Mouse (Mus musculus): ENCODE data around the gene Fgl2. TPM values are rescaled to one million over a fixed set of nuclear protein-coding genes. Genes with fewer than 3 reads are reported as not detected.

Gene Fgl2
- polyA plus RNA-seq, 1 experiment from 2014 or later: 5.8 TPM

GRCm38 (mm10) chr5:21367514-21367913 lies 4.9 kb upstream of the Fgl2 start:
- WGBS: 36% methylated on average over 2 of the region's 2 CpGs
- no peaks in the 10 kb centered on the region for H3K9me3 ChIP-seq
- H3K27ac ChIP-seq: no peak overlapping the region
- H3K4me1 ChIP-seq: 0 out of 2 replicates have a peak, but pooled peaks cover under 1% of the 10 kb centered on the region
- 0 out of 2 replicates have a peak, but pooled peaks cover under 1% of the 10 kb centered on the region for H3K27me3 ChIP-seq
- no peak overlapping the region for H3K9ac ChIP-seq
- H3K4me2 ChIP-seq: no peak overlapping the region
- ATAC-seq (ENCODE audit: borderline replicate concordance, extremely low read depth, low FRiP score, low TSS enrichment): no peak
- H3K36me3 ChIP-seq: no peaks in the 10 kb centered on the region
- H3K4me3 ChIP-seq: no peak overlapping the region

- H3K4me1 ChIP-seq: peaks cover 3% of the 10 kb centered on the region; the same call in 1 of the 2 replicates
- no peaks in the 10 kb centered on the region for H3K36me3 ChIP-seq
- H3K9me3 ChIP-seq: no peaks in the 10 kb centered on the region
- H3K4me3 ChIP-seq: no peak overlapping the region
- no peak overlapping the region for H3K4me2 ChIP-seq
- peaks cover 12% of the 10 kb centered on the region; the same call in 1 of the 2 replicates for H3K27me3 ChIP-seq
- no peak overlapping the region for H3K27ac ChIP-seq
- no peak overlapping the region for H3K9ac ChIP-seq
- ATAC-seq (ENCODE audit: borderline replicate concordance, extremely low read depth, low FRiP score, low TSS enrichment): no peak
- 92% methylated on average over 5 of the region's 5 CpGs for WGBS
Observed at GRCm38 (mm10) chr5:21370218-21370947, 2.1 kb upstream of the Fgl2 start.

- peak overlapping the region; percentile 94; the same call in 1 of the 2 replicates for H3K4me2 ChIP-seq
- peaks cover 12% of the 10 kb centered on the region; the same call in 1 of the 2 replicates for H3K27me3 ChIP-seq
- no peak overlapping the region; the same call in 1 of the 2 replicates for H3K4me3 ChIP-seq
- H3K36me3 ChIP-seq: no peaks in the 10 kb centered on the region
- H3K27ac ChIP-seq: no peak overlapping the region
- peaks cover 3% of the 10 kb centered on the region; the same call in 1 of the 2 replicates for H3K4me1 ChIP-seq
- no peaks in the 10 kb centered on the region for H3K9me3 ChIP-seq
- no peak for ATAC-seq (ENCODE audit: borderline replicate concordance, extremely low read depth, low FRiP score, low TSS enrichment)
- WGBS: 40% methylated on average over 5 of the region's 5 CpGs
- H3K9ac ChIP-seq: no peak overlapping the region
Observed at GRCm38 (mm10) chr5:21371920-21372319, 522 bp upstream of the Fgl2 start.

GRCm38 (mm10) chr5:21373180-21373518 lies 707 bp downstream of the Fgl2 start:
- no peak for ATAC-seq (ENCODE audit: borderline replicate concordance, extremely low read depth, low FRiP score, low TSS enrichment)
- H3K27ac ChIP-seq: no peak overlapping the region
- peak overlapping the region; percentile 94 for H3K4me2 ChIP-seq
- WGBS: 53% methylated on average over 7 of the region's 7 CpGs
- H3K9me3 ChIP-seq: no peaks in the 10 kb centered on the region
- peak overlapping the region; percentile 44 for H3K4me3 ChIP-seq
- peaks cover 3% of the 10 kb centered on the region; the same call in 1 of the 2 replicates for H3K4me1 ChIP-seq
- peaks cover 12% of the 10 kb centered on the region; the same call in 1 of the 2 replicates for H3K27me3 ChIP-seq
- H3K9ac ChIP-seq: no peak overlapping the region
- H3K36me3 ChIP-seq: no peaks in the 10 kb centered on the region

GRCm38 (mm10) chr5:21376935-21377334 lies 4.5 kb downstream of the Fgl2 start:
- Histone ChIP-seq H3K27me3 (peaks cover 12% of the 10 kb centered on the region; the same call in 1 of the 2 replicates), H3K4me1 (peaks cover 3% of the 10 kb centered on the region; the same call in 1 of the 2 replicates), H3K4me3 (no peak overlapping the region), H3K9me3 (no peaks in the 10 kb centered on the region), H3K27ac (no peak overlapping the region), H3K9ac (no peak overlapping the region), H3K4me2 (no peak overlapping the region), H3K36me3 (no peaks in the 10 kb centered on the region)
- 39% methylated on average over 4 of the region's 4 CpGs for whole genome bisulfite sequencing
- ATAC-seq (ENCODE audit: borderline replicate concordance, extremely low read depth, low FRiP score, low TSS enrichment): no peak

- WGBS: 25% methylated on average over 2 of the region's 2 CpGs
- Histone ChIP-seq H3K36me3 (no peaks in the 10 kb centered on the region), H3K4me2 (no peak overlapping the region), H3K4me1 (peaks cover 9% of the 10 kb centered on the region), H3K4me3 (no peak overlapping the region), H3K27ac (no peak overlapping the region), H3K9me3 (no peaks in the 10 kb centered on the region), H3K27me3 (peaks cover 2% of the 10 kb centered on the region; the same call in 1 of the 2 replicates), H3K9ac (no peak overlapping the region)
- ATAC-seq (ENCODE audit: borderline replicate concordance, extremely low read depth, low FRiP score, low TSS enrichment): no peak
Observed at GRCm38 (mm10) chr5:21378397-21378796, 6.0 kb downstream of the Fgl2 start.

- WGBS: 14% methylated on average over 6 of the region's 6 CpGs
- Histone ChIP-seq H3K36me3 (no peaks in the 10 kb centered on the region), H3K9me3 (no peaks in the 10 kb centered on the region), H3K27ac (no peak overlapping the region), H3K4me3 (no peak overlapping the region), H3K4me2 (no peak overlapping the region), H3K4me1 (peaks cover 14% of the 10 kb centered on the region), H3K27me3 (no peaks in the 10 kb centered on the region), H3K9ac (no peak overlapping the region)
- no peak for ATAC-seq (ENCODE audit: borderline replicate concordance, extremely low read depth, low FRiP score, low TSS enrichment)
Observed at GRCm38 (mm10) chr5:21381986-21382385, 9.5 kb downstream of the Fgl2 start.

- Histone ChIP-seq H3K9me3 (no peaks in the 10 kb centered on the region), H3K4me3 (no peak overlapping the region), H3K27ac (no peak overlapping the region), H3K9ac (no peak overlapping the region), H3K27me3 (no peaks in the 10 kb centered on the region), H3K4me1 (peaks cover 14% of the 10 kb centered on the region), H3K36me3 (no peaks in the 10 kb centered on the region), H3K4me2 (no peak overlapping the region)
- 31% methylated on average over 6 of the region's 6 CpGs for WGBS
- no peak for ATAC-seq (ENCODE audit: borderline replicate concordance, extremely low read depth, low FRiP score, low TSS enrichment)
Observed at GRCm38 (mm10) chr5:21382678-21383077, 10.2 kb downstream of the Fgl2 start.

- no peaks in the 10 kb centered on the region for H3K27me3 ChIP-seq
- H3K36me3 ChIP-seq: no peaks in the 10 kb centered on the region
- no peak overlapping the region for H3K4me2 ChIP-seq
- no peak for ATAC-seq (ENCODE audit: borderline replicate concordance, extremely low read depth, low FRiP score, low TSS enrichment)
- H3K9me3 ChIP-seq: no peaks in the 10 kb centered on the region
- H3K27ac ChIP-seq: 0 out of 2 replicates have a peak overlapping the region, but pooled peaks have one; percentile 13
- no peak overlapping the region for H3K9ac ChIP-seq
- H3K4me1 ChIP-seq: peaks cover 14% of the 10 kb centered on the region
- 26% methylated on average over 14 of the region's 14 CpGs for WGBS
- H3K4me3 ChIP-seq: no peak overlapping the region
Observed at GRCm38 (mm10) chr5:21383392-21384251, 11.2 kb downstream of the Fgl2 start.

- H3K27ac ChIP-seq: no peak overlapping the region
- ATAC-seq (ENCODE audit: borderline replicate concordance, extremely low read depth, low FRiP score, low TSS enrichment): no peak
- no peak overlapping the region for H3K4me3 ChIP-seq
- no peak overlapping the region for H3K4me2 ChIP-seq
- H3K27me3 ChIP-seq: no peaks in the 10 kb centered on the region
- no peaks in the 10 kb centered on the region for H3K9me3 ChIP-seq
- 66% methylated on average over 13 of the region's 13 CpGs for WGBS
- H3K4me1 ChIP-seq: peaks cover 14% of the 10 kb centered on the region
- no peaks in the 10 kb centered on the region for H3K36me3 ChIP-seq
- no peak overlapping the region for H3K9ac ChIP-seq
Observed at GRCm38 (mm10) chr5:21384252-21384960, 12.0 kb downstream of the Fgl2 start.

GRCm38 (mm10) chr5:21384976-21385375 lies 12.5 kb downstream of the Fgl2 start:
- H3K36me3 ChIP-seq: no peaks in the 10 kb centered on the region
- peaks cover 14% of the 10 kb centered on the region for H3K4me1 ChIP-seq
- no peak overlapping the region for H3K9ac ChIP-seq
- H3K27me3 ChIP-seq: no peaks in the 10 kb centered on the region
- 85% methylated on average over 9 of the region's 9 CpGs for WGBS
- ATAC-seq (ENCODE audit: borderline replicate concordance, extremely low read depth, low FRiP score, low TSS enrichment): no peak
- H3K4me2 ChIP-seq: no peak overlapping the region
- no peak overlapping the region for H3K4me3 ChIP-seq
- H3K9me3 ChIP-seq: no peaks in the 10 kb centered on the region
- no peak overlapping the region for H3K27ac ChIP-seq
